Mouse (Mus musculus): Measurements from ENCODE around the gene Abcc9. TPM values are rescaled to one million over a fixed set of nuclear protein-coding genes. Genes with fewer than 3 reads are reported as not detected.

Abcc9 gene
- polyA plus RNA-seq, 1 experiment from 2014 or later = 2.9 TPM

DNA sequence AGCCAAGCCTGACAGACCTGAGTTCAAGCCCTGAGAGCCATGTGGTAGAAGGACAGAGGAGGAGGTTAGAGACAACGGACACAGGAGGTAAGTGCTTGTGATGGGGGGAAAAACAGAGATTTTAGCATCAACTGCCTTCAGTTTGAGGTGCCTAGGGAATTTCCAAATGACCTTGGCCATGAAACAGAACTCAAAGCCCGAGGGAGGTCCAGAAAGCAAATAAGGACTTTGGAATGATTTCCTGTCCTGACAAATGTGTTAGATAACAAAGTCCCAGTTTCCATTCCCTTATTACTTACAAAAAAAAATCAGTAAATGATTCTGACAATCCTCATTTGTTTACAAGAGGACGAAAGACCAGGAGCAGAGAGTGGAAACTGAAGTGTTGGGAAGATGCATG is 52.8 kb downstream of the Abcc9 start:
- no peak overlapping the region for H3K27ac ChIP-seq (replicated peaks)
- no peaks in the 10 kb centered on the region for H3K9me3 ChIP-seq
- H3K9ac ChIP-seq (replicated peaks) = no peak overlapping the region
- H3K4me2 ChIP-seq (replicated peaks) = no peak overlapping the region
- peaks cover 5% of the 10 kb centered on the region for H3K4me1 ChIP-seq
- H3K36me3 ChIP-seq = no peaks in the 10 kb centered on the region
- no peaks in the 10 kb centered on the region for H3K27me3 ChIP-seq
- 90% methylated on average over 3 of the region's 3 CpGs for WGBS
- no peak overlapping the region for H3K4me3 ChIP-seq
- no peak for ATAC-seq (replicated peaks)

DNA sequence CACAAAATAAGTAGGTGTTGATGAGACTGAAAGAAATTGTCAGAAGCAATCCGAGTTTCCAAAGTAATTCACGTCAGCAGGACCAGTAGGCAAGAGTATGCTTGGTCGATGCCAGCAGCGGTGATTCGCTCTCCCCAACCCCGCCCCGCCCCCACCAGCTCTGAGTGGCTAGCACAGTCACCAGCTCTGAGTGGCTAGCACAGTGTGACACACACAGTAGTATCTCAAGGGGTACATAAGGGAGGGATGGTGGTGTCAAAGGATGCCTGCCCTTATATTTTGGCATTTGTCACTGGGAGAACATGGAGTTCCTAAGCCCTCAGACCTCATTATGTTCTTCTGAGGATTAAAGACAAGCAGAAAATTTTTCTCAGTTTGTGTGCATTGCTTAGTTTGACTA is 56.6 kb downstream of the Abcc9 start:
- ATAC-seq (replicated peaks) = no peak
- Histone ChIP-seq H3K4me1 (peaks cover 5% of the 10 kb centered on the region), H3K27me3 (no peaks in the 10 kb centered on the region), H3K4me3 (no peak overlapping the region), H3K9ac (replicated peaks) (no peak overlapping the region), H3K36me3 (no peaks in the 10 kb centered on the region), H3K4me2 (replicated peaks) (no peak overlapping the region), H3K9me3 (no peaks in the 10 kb centered on the region), H3K27ac (replicated peaks) (no peak overlapping the region)
- 84% methylated on average over 7 of the region's 7 CpGs for WGBS

DNA sequence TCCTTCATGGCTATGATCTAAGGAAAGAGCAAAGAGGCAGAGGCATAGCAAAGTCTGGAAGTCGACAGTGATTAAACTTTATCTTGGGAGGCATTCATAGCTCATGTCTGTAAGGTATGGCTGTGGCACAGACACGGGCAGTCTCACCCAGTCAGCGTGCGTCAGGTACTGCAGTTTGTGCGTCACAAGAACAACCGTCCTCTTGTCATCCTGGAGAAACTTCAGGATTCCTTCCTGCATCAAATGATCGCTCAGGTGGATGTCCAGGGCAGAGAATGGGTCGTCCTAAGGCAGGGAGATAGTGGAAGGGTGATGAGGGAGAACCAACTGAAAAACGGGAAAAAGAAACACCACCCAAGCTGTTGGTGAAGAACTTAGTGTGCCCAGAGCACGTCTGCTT is 62.8 kb downstream of the Abcc9 start:
- Histone ChIP-seq H3K9me3 (no peaks in the 10 kb centered on the region), H3K9ac (replicated peaks) (no peak overlapping the region), H3K27me3 (no peaks in the 10 kb centered on the region), H3K4me2 (replicated peaks) (no peak overlapping the region), H3K27ac (replicated peaks) (no peak overlapping the region), H3K36me3 (no peaks in the 10 kb centered on the region), H3K4me3 (no peak overlapping the region), H3K4me1 (peaks cover 6% of the 10 kb centered on the region)
- no peak for ATAC-seq (replicated peaks)
- WGBS = 84% methylated on average over 10 of the region's 10 CpGs

DNA sequence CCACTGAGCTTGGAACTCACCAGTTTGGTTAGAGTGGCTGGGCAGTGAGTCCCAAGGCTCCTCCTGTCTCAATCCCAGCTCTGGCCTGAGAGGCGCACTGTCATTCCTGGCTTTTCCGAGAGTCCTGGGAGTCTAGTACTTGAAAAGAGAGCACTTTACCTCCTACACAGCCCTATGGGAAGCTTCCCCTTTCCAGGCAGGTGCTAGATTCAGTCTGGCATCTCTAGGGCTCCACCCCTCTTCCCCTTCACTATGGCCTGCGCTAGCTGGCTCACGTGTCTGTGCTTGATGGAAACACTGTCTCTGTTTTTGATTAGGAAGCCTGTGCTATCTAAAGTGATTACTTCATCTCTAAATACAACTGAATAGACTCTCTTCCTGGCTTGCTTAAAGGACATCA is 66.5 kb downstream of the Abcc9 start:
- no peak overlapping the region for H3K4me2 ChIP-seq (replicated peaks)
- 77% methylated on average over 4 of the region's 4 CpGs for WGBS
- H3K27me3 ChIP-seq = no peaks in the 10 kb centered on the region
- no peaks in the 10 kb centered on the region for H3K36me3 ChIP-seq
- no peaks in the 10 kb centered on the region for H3K9me3 ChIP-seq
- no peak for ATAC-seq (replicated peaks)
- no peak overlapping the region for H3K27ac ChIP-seq (replicated peaks)
- H3K4me1 ChIP-seq = peaks cover 6% of the 10 kb centered on the region
- H3K4me3 ChIP-seq = no peak overlapping the region
- no peak overlapping the region for H3K9ac ChIP-seq (replicated peaks)

DNA sequence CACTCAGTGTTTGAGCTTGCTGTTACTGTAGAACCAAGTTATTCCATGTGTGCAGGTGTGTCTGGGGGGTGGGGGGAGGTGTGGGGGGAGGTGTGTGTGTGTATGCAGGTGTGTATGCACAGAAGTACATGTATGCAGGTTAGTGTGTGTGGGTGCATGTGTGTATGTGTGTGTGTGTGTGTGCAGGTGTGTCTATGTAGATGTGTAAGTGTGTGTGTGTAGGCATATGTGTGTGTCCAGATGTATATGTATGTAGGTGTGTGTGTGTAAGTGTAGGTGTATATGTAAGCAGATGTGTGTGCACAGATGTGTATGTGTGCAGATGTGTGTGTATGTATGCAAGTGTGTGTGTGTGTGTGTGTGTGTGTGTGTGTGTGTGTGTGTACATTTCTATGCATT is 66.9 kb downstream of the Abcc9 start:
- no peak; the same call in 1 of the 2 replicates for ATAC-seq (replicated peaks)
- no peak overlapping the region for H3K27ac ChIP-seq (replicated peaks)
- peaks cover 6% of the 10 kb centered on the region for H3K4me1 ChIP-seq
- H3K27me3 ChIP-seq = no peaks in the 10 kb centered on the region
- H3K4me3 ChIP-seq = no peak overlapping the region
- H3K9me3 ChIP-seq = no peaks in the 10 kb centered on the region
- H3K4me2 ChIP-seq (replicated peaks) = no peak overlapping the region
- no peak overlapping the region for H3K9ac ChIP-seq (replicated peaks)
- no peaks in the 10 kb centered on the region for H3K36me3 ChIP-seq

DNA sequence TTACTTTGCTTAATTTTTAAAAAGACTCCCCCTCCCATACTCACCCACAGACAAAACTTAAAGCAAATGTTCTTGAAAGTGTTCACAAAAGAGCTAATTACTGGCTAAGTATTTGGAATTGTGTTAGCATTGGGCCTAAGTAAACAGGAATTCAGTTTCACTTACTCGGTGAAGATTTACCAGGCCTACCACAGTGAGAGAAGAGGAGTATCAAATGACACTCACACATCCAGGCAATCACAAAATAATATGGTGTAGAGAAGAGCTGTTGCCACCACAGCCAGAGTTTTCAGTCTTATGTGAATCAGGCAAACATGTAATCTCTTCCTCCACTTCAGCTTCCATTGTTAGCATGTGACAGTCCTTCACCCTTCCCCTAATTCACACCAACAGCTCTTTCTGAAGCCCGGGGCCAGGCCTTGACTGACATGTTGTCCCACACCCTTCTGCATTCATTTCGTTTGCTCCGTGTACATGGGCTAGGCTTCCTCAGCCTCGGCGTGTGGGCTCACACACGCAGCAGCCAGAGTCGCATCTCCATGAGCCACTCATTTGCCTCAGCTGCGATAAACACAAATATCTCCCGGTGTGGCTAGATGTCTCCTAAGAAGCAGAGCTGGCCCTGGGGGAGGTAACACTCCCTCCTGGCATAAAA is 67.5 kb downstream of the Abcc9 start:
- Histone ChIP-seq H3K36me3 (no peaks in the 10 kb centered on the region), H3K4me2 (replicated peaks) (no peak overlapping the region), H3K4me1 (peaks cover 6% of the 10 kb centered on the region), H3K9me3 (no peaks in the 10 kb centered on the region), H3K27ac (replicated peaks) (no peak overlapping the region), H3K9ac (replicated peaks) (no peak overlapping the region), H3K4me3 (no peak overlapping the region), H3K27me3 (no peaks in the 10 kb centered on the region)
- no peak; the same call in 1 of the 2 replicates for ATAC-seq (replicated peaks)
- WGBS = 49% methylated on average over 10 of the region's 10 CpGs

DNA sequence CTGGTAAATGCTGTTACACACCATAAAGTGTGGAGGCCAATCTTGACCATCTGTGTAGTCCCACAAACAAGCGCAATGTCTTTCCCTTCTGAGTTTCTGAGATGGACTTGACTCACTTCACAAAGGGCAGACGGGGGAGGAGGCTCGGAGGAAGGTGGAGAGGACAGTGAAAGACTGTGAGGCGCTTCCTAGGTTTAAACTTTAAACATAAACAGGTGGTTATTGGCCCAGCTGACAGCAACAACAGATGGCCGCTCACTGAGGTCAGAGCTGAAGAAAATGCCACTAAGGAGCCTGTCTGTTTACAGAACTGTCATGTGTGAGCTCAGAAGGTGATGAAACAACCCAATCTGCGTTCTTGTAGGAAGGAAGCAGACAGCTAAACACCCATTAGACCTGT is 78.8 kb downstream of the Abcc9 start:
- ATAC-seq (replicated peaks) = no peak
- Histone ChIP-seq H3K9me3 (no peaks in the 10 kb centered on the region), H3K4me3 (no peak overlapping the region), H3K4me2 (replicated peaks) (no peak overlapping the region), H3K27me3 (no peaks in the 10 kb centered on the region), H3K27ac (replicated peaks) (no peak overlapping the region), H3K9ac (replicated peaks) (no peak overlapping the region), H3K4me1 (no peaks in the 10 kb centered on the region), H3K36me3 (no peaks in the 10 kb centered on the region)
- 83% methylated on average over 6 of the region's 6 CpGs for WGBS

DNA sequence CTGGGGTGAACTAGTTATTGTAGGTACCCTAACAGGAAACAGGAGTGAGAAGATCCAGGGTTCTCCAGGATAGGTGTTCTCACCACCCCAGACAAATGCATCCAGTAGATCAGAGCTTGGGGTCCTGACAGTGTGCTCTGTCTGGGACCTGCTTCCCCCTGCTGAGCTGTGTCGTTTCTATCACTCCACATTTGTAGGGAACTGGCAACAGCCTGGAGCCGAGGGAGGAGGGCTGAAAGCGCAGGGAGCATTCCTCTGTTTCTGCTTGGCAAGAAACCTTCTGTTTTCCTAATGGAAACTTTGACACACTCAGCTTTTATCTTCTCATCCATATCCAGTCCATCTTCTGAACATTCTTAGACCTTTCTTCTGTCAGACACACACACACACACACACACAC is 85.5 kb downstream of the Abcc9 start:
- no peaks in the 10 kb centered on the region for H3K36me3 ChIP-seq
- peaks cover 3% of the 10 kb centered on the region; the same call in 1 of the 2 replicates for H3K4me1 ChIP-seq
- WGBS = 48% methylated on average over 3 of the region's 3 CpGs
- H3K9ac ChIP-seq (replicated peaks) = no peak overlapping the region
- H3K4me3 ChIP-seq = no peak overlapping the region
- H3K27me3 ChIP-seq = no peaks in the 10 kb centered on the region
- H3K9me3 ChIP-seq = no peaks in the 10 kb centered on the region
- no peak overlapping the region for H3K4me2 ChIP-seq (replicated peaks)
- H3K27ac ChIP-seq (replicated peaks) = no peak overlapping the region
- no peak for ATAC-seq (replicated peaks)

DNA sequence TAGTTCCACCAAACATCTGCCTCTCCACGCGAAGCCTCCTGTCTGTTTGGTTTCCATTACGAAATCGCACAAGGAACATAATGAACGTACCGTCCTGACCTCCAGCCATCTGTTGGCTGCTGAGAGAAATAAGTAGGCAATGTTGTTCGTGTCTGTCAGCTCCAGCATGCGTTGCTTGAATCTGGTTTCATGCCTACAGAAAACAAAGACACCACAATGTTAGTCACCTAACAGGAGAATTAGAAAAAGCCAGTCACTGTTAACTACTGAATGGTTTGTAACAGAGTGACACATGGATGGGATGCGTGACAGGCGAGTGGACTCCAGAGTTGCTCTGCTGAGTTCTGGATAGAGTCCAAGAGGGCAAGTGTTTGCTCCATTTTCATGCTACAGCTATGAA is 87.8 kb downstream of the Abcc9 start:
- no peak overlapping the region for H3K27ac ChIP-seq (replicated peaks)
- no peak overlapping the region for H3K9ac ChIP-seq (replicated peaks)
- H3K4me2 ChIP-seq (replicated peaks) = no peak overlapping the region
- H3K4me3 ChIP-seq = no peak overlapping the region
- ATAC-seq (replicated peaks) = no peak
- H3K27me3 ChIP-seq = no peaks in the 10 kb centered on the region
- H3K36me3 ChIP-seq = no peaks in the 10 kb centered on the region
- peaks cover 3% of the 10 kb centered on the region; the same call in 1 of the 2 replicates for H3K4me1 ChIP-seq
- no peaks in the 10 kb centered on the region for H3K9me3 ChIP-seq
- 66% methylated on average over 10 of the region's 10 CpGs for WGBS

DNA sequence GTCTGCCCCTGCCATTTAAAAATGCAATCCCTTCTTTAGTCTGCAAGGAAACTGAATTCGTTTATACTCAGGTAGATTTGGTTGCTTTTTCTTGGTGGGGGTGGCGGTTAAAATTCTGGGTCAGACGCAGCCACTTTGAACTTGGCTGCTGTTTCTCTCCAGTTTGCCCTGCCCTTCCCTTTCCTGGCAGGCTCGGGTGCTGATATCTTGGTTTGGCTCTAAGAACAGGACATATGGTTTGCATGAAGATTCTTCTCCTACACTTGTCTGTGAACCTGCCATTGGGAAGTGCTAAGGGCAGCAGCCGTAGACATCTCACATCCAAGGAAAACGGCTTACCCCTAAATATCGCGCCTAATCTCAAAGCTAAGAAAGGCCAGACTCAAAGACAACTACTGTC is 89.7 kb downstream of the Abcc9 start:
- no peak for ATAC-seq (replicated peaks)
- Histone ChIP-seq H3K4me3 (no peak overlapping the region), H3K27ac (replicated peaks) (no peak overlapping the region), H3K9me3 (no peaks in the 10 kb centered on the region), H3K4me2 (replicated peaks) (no peak overlapping the region), H3K9ac (replicated peaks) (no peak overlapping the region), H3K4me1 (peaks cover 3% of the 10 kb centered on the region; the same call in 1 of the 2 replicates), H3K36me3 (no peaks in the 10 kb centered on the region), H3K27me3 (no peaks in the 10 kb centered on the region)
- WGBS = 76% methylated on average over 8 of the region's 8 CpGs

DNA sequence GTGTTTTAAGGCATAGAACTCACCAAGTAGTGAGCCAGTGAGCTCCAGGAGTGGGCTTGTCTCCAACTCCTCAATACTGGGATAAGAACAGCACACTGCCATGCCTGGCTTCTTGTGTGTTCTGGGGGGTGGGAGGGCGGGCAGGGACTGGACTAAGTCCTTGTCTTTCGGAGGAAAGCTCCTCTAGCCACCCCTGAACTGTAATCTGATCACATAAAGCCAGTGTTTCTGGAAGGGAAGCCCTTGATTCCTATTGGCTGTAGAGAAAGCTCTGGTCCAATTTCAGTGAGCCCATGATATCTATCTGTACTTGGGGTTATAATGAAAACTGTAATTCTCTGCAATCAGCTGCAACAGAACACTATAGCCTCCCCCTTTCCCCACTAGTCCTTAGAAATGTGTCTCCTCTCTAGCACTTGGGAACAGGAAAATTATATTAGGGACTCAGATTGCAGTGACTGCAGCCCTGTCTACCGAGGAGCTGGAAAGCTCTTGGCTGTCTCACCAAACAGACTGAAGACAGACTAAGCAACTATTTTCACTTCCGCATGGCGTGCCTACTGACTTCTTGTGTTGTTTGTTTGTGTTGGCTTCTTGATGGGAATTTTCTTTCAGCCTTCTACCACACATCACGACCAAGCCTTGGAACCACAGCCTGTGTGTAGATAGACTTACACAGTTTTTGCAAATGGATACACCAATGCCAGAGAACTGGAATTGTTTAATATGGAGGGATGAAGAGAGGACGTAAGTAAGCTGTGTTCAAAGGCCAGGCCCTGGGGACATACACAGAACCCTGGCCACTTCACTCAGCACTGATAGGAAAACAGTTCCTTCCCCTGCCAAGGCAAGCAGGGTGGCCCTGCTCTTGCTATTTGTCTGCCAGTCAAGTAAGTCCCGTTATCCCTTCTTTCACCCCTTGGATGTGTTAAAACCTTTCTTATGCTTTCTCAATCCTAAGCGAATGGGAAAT is 92.4 kb downstream of the Abcc9 start:
- Histone ChIP-seq H3K27ac (replicated peaks) (no peak overlapping the region), H3K36me3 (no peaks in the 10 kb centered on the region), H3K9me3 (no peaks in the 10 kb centered on the region), H3K4me3 (no peak overlapping the region), H3K27me3 (no peaks in the 10 kb centered on the region), H3K4me2 (replicated peaks) (no peak overlapping the region), H3K4me1 (peaks cover 3% of the 10 kb centered on the region; the same call in 1 of the 2 replicates), H3K9ac (replicated peaks) (no peak overlapping the region)
- ATAC-seq (replicated peaks) = no peak
- 54% methylated on average over 9 of the region's 9 CpGs for WGBS

DNA sequence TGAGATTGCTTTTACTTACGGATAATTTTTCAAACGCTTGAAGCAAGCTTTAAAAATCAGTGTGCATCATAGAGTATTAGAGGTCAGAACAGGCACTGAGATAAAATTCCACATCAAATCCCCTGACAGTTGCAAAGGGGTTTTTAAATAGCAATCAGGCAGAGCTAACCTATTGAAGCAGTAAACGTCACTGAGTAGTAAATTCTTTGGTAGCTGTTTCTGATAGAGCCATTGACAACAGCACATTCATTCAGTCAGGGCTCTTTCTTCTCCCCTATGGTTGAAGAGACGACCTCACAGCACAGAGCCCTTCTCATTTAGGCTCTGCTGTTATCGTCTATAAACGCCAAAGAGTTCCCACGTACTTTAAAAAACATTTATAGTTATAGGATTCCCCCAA is 95.0 kb downstream of the Abcc9 start:
- H3K4me1 ChIP-seq = no peaks in the 10 kb centered on the region
- H3K9ac ChIP-seq (replicated peaks) = no peak overlapping the region
- H3K9me3 ChIP-seq = no peaks in the 10 kb centered on the region
- H3K4me2 ChIP-seq (replicated peaks) = no peak overlapping the region
- no peak overlapping the region for H3K4me3 ChIP-seq
- ATAC-seq (replicated peaks) = no peak
- 52% methylated on average over 7 of the region's 7 CpGs for WGBS
- H3K27ac ChIP-seq (replicated peaks) = no peak overlapping the region
- H3K27me3 ChIP-seq = no peaks in the 10 kb centered on the region
- H3K36me3 ChIP-seq = no peaks in the 10 kb centered on the region

All from forebrain, embryonic 15.5 days (tissue).